8 mouse cellular contexts compared by ENCODE assay signal in genomic region chr14:24793375-24794285, GRCm38 (mm10).
DNase-seq lines count a peak whose midpoint lies in the region; ATAC-seq and TF ChIP-seq lines count a peak whose summit lies in the region.

No protein-coding gene starts in this region.

- TF ChIP-seq POLR2A in myocyte (IDR thresholded peaks at IDR 0.05; ENCODE audit: insufficient read length, low read depth) = peak; percentile 31

- WGBS in heart, embryonic 10.5 days = 63% methylated on average over 10 of the region's 10 CpGs
- 60% methylated on average over 10 of the region's 10 CpGs for WGBS in embryonic facial prominence, embryonic 13.5 days

- H3K27ac ChIP-seq in heart, embryonic 10.5 days = no peak overlapping the region
- H3K27ac ChIP-seq in embryonic facial prominence, embryonic 13.5 days = peak overlapping the region; percentile 81

- H3K36me3 ChIP-seq in heart, embryonic 10.5 days = no peaks in the 10 kb centered on the region
- H3K36me3 ChIP-seq in embryonic facial prominence, embryonic 13.5 days = no peaks in the 10 kb centered on the region
- H3K36me3 ChIP-seq in myocyte (ENCODE audit: control insufficient read depth, insufficient read depth) = no peaks in the 10 kb centered on the region

- no peak overlapping the region for H3K4me2 ChIP-seq in embryonic facial prominence, embryonic 13.5 days
- peak overlapping the region; percentile 35 for H3K4me2 ChIP-seq in myocyte (ENCODE audit: low read depth)

- no peaks in the 10 kb centered on the region for H3K9me3 ChIP-seq in heart, embryonic 10.5 days
- peaks cover 2% of the 10 kb centered on the region; the same call in 1 of the 2 replicates for H3K9me3 ChIP-seq in embryonic facial prominence, embryonic 13.5 days

- H3K4me1 ChIP-seq in heart, embryonic 10.5 days = peaks cover 7% of the 10 kb centered on the region
- H3K4me1 ChIP-seq in embryonic facial prominence, embryonic 13.5 days = peaks cover 22% of the 10 kb centered on the region

- no peaks in the 10 kb centered on the region for H3K79me2 ChIP-seq in myocyte (ENCODE audit: control insufficient read depth, insufficient read depth)

- intact Hi-C loops in heart, postnatal 36 days (cut with DNase I) = no loop called here

- H3ac ChIP-seq in myocyte (ENCODE audit: control insufficient read depth, insufficient read length) = no peak overlapping the region

- no peak for ATAC-seq in embryonic facial prominence, embryonic 13.5 days (ENCODE audit: insufficient number of reproducible peaks, insufficient read depth, low FRiP score, low TSS enrichment, low read depth)

- 0 out of 2 replicates have a peak, but pooled peaks cover 1% of the 10 kb centered on the region for H3K27me3 ChIP-seq in heart, embryonic 10.5 days (ENCODE audit: insufficient read depth, poor library complexity, severe bottlenecking)
- H3K27me3 ChIP-seq in embryonic facial prominence, embryonic 13.5 days = no peaks in the 10 kb centered on the region
- H3K27me3 ChIP-seq in myocyte (ENCODE audit: control insufficient read depth, insufficient read depth, insufficient read length) = no peaks in the 10 kb centered on the region

- no peak overlapping the region for H3K9ac ChIP-seq in embryonic facial prominence, embryonic 13.5 days

- no peak overlapping the region for H3K4me3 ChIP-seq in heart, embryonic 10.5 days
- no peak overlapping the region for H3K4me3 ChIP-seq in embryonic facial prominence, embryonic 13.5 days
- H3K4me3 ChIP-seq in myocyte = no peak overlapping the region

- DNase-seq in heart, adult 11 months = peak; percentile 98
- DNase-seq in heart, embryonic 10.5 days (ENCODE audit: low spot score) = no peak
- peak; percentile 84 for DNase-seq in Muller cell, postnatal 12 days (ENCODE audit: inconsistent ontology term)
- DNase-seq in heart, postnatal 36 days = peak; percentile 67 to 68
- DNase-seq in embryo, embryonic 9.5 days (ENCODE audit: extremely low spot score) = no peak
- no peak for DNase-seq in kidney, postnatal 14 days

TF ChIP-seq in myocyte, 11 proteins besides CTCF, POLR2A, EP300 and RAD21:
- no peak for TF ChIP-seq SRF (IDR thresholded peaks at IDR 0.05; ENCODE audit: control insufficient read depth, insufficient read length, low read depth)
- no peak for TF ChIP-seq REST (IDR thresholded peaks at IDR 0.05; ENCODE audit: insufficient read depth, insufficient read length)
- no peak for TF ChIP-seq TCF12 (IDR thresholded peaks at IDR 0.05; ENCODE audit: insufficient read depth, poor library complexity, severe bottlenecking)
- TF ChIP-seq E2F4 (IDR thresholded peaks at IDR 0.05; ENCODE audit: insufficient read depth) = no peak
- no peak for TF ChIP-seq MAX (IDR thresholded peaks at IDR 0.05; ENCODE audit: low read depth)
- TF ChIP-seq USF1 (IDR thresholded peaks at IDR 0.05; ENCODE audit: low read depth) = no peak
- TF ChIP-seq MYOG (IDR thresholded peaks at IDR 0.05; ENCODE audit: control insufficient read depth in 1 of 3, insufficient read depth in 1 of 3, insufficient read length in 2 of 3, low read depth in 2 of 3) = no peak
- no peak for TF ChIP-seq MYOD1 (IDR thresholded peaks at IDR 0.05; ENCODE audit: control insufficient read depth in 1 of 3, insufficient read length in 2 of 3, low read depth in 2 of 3)
- no peak for TF ChIP-seq TCF3 (IDR thresholded peaks at IDR 0.05; ENCODE audit: insufficient read length, low read depth)
- no peak for TF ChIP-seq POLR2AphosphoS2 (IDR thresholded peaks at IDR 0.05; ENCODE audit: insufficient read length, low read depth)
- no peak for TF ChIP-seq CEBPB (IDR thresholded peaks at IDR 0.05; ENCODE audit: insufficient read depth, poor library complexity, severe bottlenecking)

Comparison
In these comparisons a context has a peak if more than half of its experiments do, and no peak if none do; other contexts are left out.
1. DNase-seq: peak in heart, adult 11 months (single experiment), Muller cell, postnatal 12 days (single experiment) and heart, postnatal 36 days (2 of 2); none in heart, embryonic 10.5 days (single experiment), embryo, embryonic 9.5 days (single experiment) and kidney, postnatal 14 days (single experiment).